Mouse (Mus musculus): ENCODE measurements around the gene Polr3g.
"Not testable (repeated sequence)": the region's sequence is repeated elsewhere in the genome, so short reads cannot be mapped to it uniquely, and the experiment has no call there.

The Polr3g gene

GRCm38 (mm10) chr13:81710775-81711545 lies at the start of gene Polr3g, which contains the start of gene Mblac2:
Gene Polr3g, minus strand, starts transcription at chr13:81711013.
Gene Mblac2, plus strand, starts transcription at chr13:81711341.
- peak; percentile 97 for DNase-seq (ENCODE audit: low read depth in 2 of 2, low spot score in 2 of 2)

- peak in 1 of 2 experiments; percentile 5 for DNase-seq (ENCODE audit: low read depth in 2 of 2, low spot score in 2 of 2)
Measured at GRCm38 (mm10) chr13:81760379-81760778, 49.6 kb upstream of the Polr3g start.

- no peak for DNase-seq (ENCODE audit: low read depth in 2 of 2, low spot score in 2 of 2)
Measured at GRCm38 (mm10) chr13:81757058-81757660, 46.3 kb upstream of the Polr3g start.

- DNase-seq (ENCODE audit: low read depth in 2 of 2, low spot score in 2 of 2), result no peak
Measured at GRCm38 (mm10) chr13:81755324-81755723, 44.5 kb upstream of the Polr3g start.

GRCm38 (mm10) chr13:81754878-81755277 lies 44.1 kb upstream of the Polr3g start:
- DNase-seq (ENCODE audit: low read depth in 2 of 2, low spot score in 2 of 2), result no peak

- no peak for DNase-seq (ENCODE audit: low read depth in 2 of 2, low spot score in 2 of 2)
Measured at GRCm38 (mm10) chr13:81744092-81744396, 33.2 kb upstream of the Polr3g start.

GRCm38 (mm10) chr13:81743391-81744091 lies 32.7 kb upstream of the Polr3g start:
- no peak for DNase-seq (ENCODE audit: low read depth in 2 of 2, low spot score in 2 of 2)

- DNase-seq (ENCODE audit: low read depth in 2 of 2, low spot score in 2 of 2), result no peak
Measured at GRCm38 (mm10) chr13:81740898-81741297, 30.1 kb upstream of the Polr3g start.

GRCm38 (mm10) chr13:81736606-81737005 lies 25.8 kb upstream of the Polr3g start:
- no peak for DNase-seq (ENCODE audit: low read depth in 2 of 2, low spot score in 2 of 2)

- no peak for DNase-seq (ENCODE audit: low read depth in 2 of 2, low spot score in 2 of 2)
Measured at GRCm38 (mm10) chr13:81730362-81730761, 19.5 kb upstream of the Polr3g start.

- DNase-seq (ENCODE audit: low read depth in 2 of 2, low spot score in 2 of 2), result no peak
Measured at GRCm38 (mm10) chr13:81729102-81729501, 18.3 kb upstream of the Polr3g start.

- not testable (repeated sequence) for DNase-seq (ENCODE audit: low read depth in 2 of 2, low spot score in 2 of 2)
Measured at GRCm38 (mm10) chr13:81728141-81728540, 17.3 kb upstream of the Polr3g start.

- no peak for DNase-seq (ENCODE audit: low read depth in 2 of 2, low spot score in 2 of 2)
Measured at GRCm38 (mm10) chr13:81713896-81714295, 3.1 kb upstream of the Polr3g start.

- peak; percentile 4 to 22 for DNase-seq (ENCODE audit: low read depth in 2 of 2, low spot score in 2 of 2)
Measured at GRCm38 (mm10) chr13:81711546-81712371, 946 bp upstream of the Polr3g start.

GRCm38 (mm10) chr13:81710266-81710665 lies 547 bp downstream of the Polr3g start:
- DNase-seq (ENCODE audit: low read depth in 2 of 2, low spot score in 2 of 2), result no peak

- DNase-seq (ENCODE audit: low read depth in 2 of 2, low spot score in 2 of 2), result no peak
Measured at GRCm38 (mm10) chr13:81709805-81710204, 1.0 kb downstream of the Polr3g start.

GRCm38 (mm10) chr13:81706311-81706710 lies 4.5 kb downstream of the Polr3g start:
- DNase-seq (ENCODE audit: low read depth in 2 of 2, low spot score in 2 of 2), result no peak

- no peak for DNase-seq (ENCODE audit: low read depth in 2 of 2, low spot score in 2 of 2)
Measured at GRCm38 (mm10) chr13:81703621-81704020, 7.2 kb downstream of the Polr3g start.

GRCm38 (mm10) chr13:81703148-81703547 lies 7.7 kb downstream of the Polr3g start:
- DNase-seq (ENCODE audit: low read depth in 2 of 2, low spot score in 2 of 2), result no peak

GRCm38 (mm10) chr13:81694446-81694845 lies 16.4 kb downstream of the Polr3g start:
- no peak for DNase-seq (ENCODE audit: low read depth in 2 of 2, low spot score in 2 of 2)

- DNase-seq (ENCODE audit: low read depth in 2 of 2, low spot score in 2 of 2), result no peak
Measured at GRCm38 (mm10) chr13:81691606-81692005, 19.2 kb downstream of the Polr3g start.
